10 mouse cellular contexts compared by ENCODE assay signal in genomic region chr15:100467738-100468137, GRCm38 (mm10). TPM values are rescaled to one million over a fixed set of nuclear protein-coding genes. Genes with fewer than 3 reads are reported as not detected.
A peak's percentile ranks its signal among the peaks of the same experiment; 100 is the strongest.
DNase-seq lines count a peak whose midpoint lies in the region; ATAC-seq and TF ChIP-seq lines count a peak whose summit lies in the region.
"Had no signal": no experiment of that assay in that cellular context is flagged by ENCODE, and none has a peak within 500 bp of the region (broad histone marks: within the 10 kb centered on the region; RNA-seq: fewer than 3 reads in every experiment).

No protein-coding gene starts in this region.

- WGBS in heart, postnatal 0 days = 36% methylated on average over 8 of the region's 8 CpGs
- WGBS in heart, adult 2 months = 38% methylated on average over 8 of the region's 8 CpGs
- WGBS in hindbrain, embryonic 15.5 days = 40% methylated on average over 8 of the region's 8 CpGs
- WGBS in midbrain, embryonic 12.5 days = 38% methylated on average over 8 of the region's 8 CpGs

- H3K27ac ChIP-seq in heart, postnatal 0 days (ENCODE audit: low read depth) = no peak overlapping the region
- H3K27ac ChIP-seq in heart, adult 2 months = no peak overlapping the region
- peak overlapping the region; percentile 52; the same call in 1 of the 2 replicates for H3K27ac ChIP-seq in brown adipose tissue, adult 24 weeks (replicated peaks; ENCODE audit: low read depth, low read length)
- H3K27ac ChIP-seq in hindbrain, embryonic 15.5 days (replicated peaks) = no peak overlapping the region
- no peak overlapping the region for H3K27ac ChIP-seq in midbrain, embryonic 12.5 days (replicated peaks)

- no peaks in the 10 kb centered on the region for H3K79me2 ChIP-seq in heart, adult 2 months (replicated peaks; ENCODE audit: control insufficient read depth, insufficient read depth, low read length)

- H3K4me1 ChIP-seq in heart, postnatal 0 days (ENCODE audit: control insufficient read depth, insufficient read depth) = peaks cover 14% of the 10 kb centered on the region
- peaks cover 4% of the 10 kb centered on the region for H3K4me1 ChIP-seq in heart, adult 2 months (ENCODE audit: control insufficient read depth, insufficient read depth, low read length)
- H3K4me1 ChIP-seq in brown adipose tissue, adult 24 weeks (ENCODE audit: control insufficient read depth, insufficient read depth, insufficient read length, low read length) = no peaks in the 10 kb centered on the region
- peaks cover 28% of the 10 kb centered on the region for H3K4me1 ChIP-seq in hindbrain, embryonic 15.5 days (replicated peaks)
- H3K4me1 ChIP-seq in midbrain, embryonic 12.5 days = peaks cover 21% of the 10 kb centered on the region

- H3K27me3 ChIP-seq in heart, postnatal 0 days (ENCODE audit: control insufficient read depth, insufficient read depth, low read length) = no peaks in the 10 kb centered on the region
- H3K27me3 ChIP-seq in heart, adult 2 months (ENCODE audit: control insufficient read depth, insufficient read depth, low read length) = no peaks in the 10 kb centered on the region
- H3K27me3 ChIP-seq in hindbrain, embryonic 15.5 days = no peaks in the 10 kb centered on the region
- H3K27me3 ChIP-seq in midbrain, embryonic 12.5 days = no peaks in the 10 kb centered on the region; the same call in 1 of the 2 replicates

- no peak for DNase-seq in heart, postnatal 0 days (ENCODE audit: low spot score)
- DNase-seq in heart, adult 2 months = no peak
- no peak for DNase-seq in left cerebral cortex, postnatal 10 days (ENCODE audit: extremely low spot score in 1 of 2, low spot score in 2 of 2)
- DNase-seq in cerebellum, postnatal 25 days = no peak
- no peak for DNase-seq in left cerebral cortex, adult 8-10 months (ENCODE audit: low spot score in 2 of 2)

- peak overlapping the region; percentile 91 for H3K4me2 ChIP-seq in heart, postnatal 0 days (ENCODE audit: low read depth, low read length)
- peak overlapping the region; percentile 74 for H3K4me2 ChIP-seq in hindbrain, embryonic 15.5 days
- peak overlapping the region; percentile 86 for H3K4me2 ChIP-seq in midbrain, embryonic 12.5 days (replicated peaks)

- no peak overlapping the region for H3K9ac ChIP-seq in heart, postnatal 0 days (replicated peaks; ENCODE audit: low read depth, low read length)
- H3K9ac ChIP-seq in heart, adult 2 months (ENCODE audit: low read depth, low read length) = no peak overlapping the region
- peak overlapping the region; percentile 31; the same call in 1 of the 2 replicates for H3K9ac ChIP-seq in hindbrain, embryonic 15.5 days
- H3K9ac ChIP-seq in midbrain, embryonic 12.5 days (replicated peaks) = peak overlapping the region; percentile 90; the same call in 1 of the 2 replicates

- no peak for TF ChIP-seq POLR2A in heart, adult 2 months (IDR thresholded peaks at IDR 0.05; ENCODE audit: insufficient read depth, low read depth, low read length)

- ATAC-seq in heart, postnatal 0 days (ENCODE audit: insufficient read depth, low read depth) = no peak
- ATAC-seq in hindbrain, embryonic 15.5 days (ENCODE audit: low FRiP score, low read depth) = no peak
- no peak for ATAC-seq in midbrain, embryonic 12.5 days (ENCODE audit: low FRiP score, low read depth)

- no peak for TF ChIP-seq CTCF in heart, postnatal 0 days (IDR thresholded peaks at IDR 0.05; ENCODE audit: low read depth)
- TF ChIP-seq CTCF in heart, adult 2 months (IDR thresholded peaks at IDR 0.05) = no peak

- peaks cover 23% of the 10 kb centered on the region for H3K36me3 ChIP-seq in heart, postnatal 0 days (replicated peaks; ENCODE audit: control insufficient read depth, insufficient read depth, low read length)
- H3K36me3 ChIP-seq in heart, adult 2 months (ENCODE audit: control insufficient read depth, insufficient read depth, low read length) = no peaks in the 10 kb centered on the region
- H3K36me3 ChIP-seq in hindbrain, embryonic 15.5 days = 0 out of 2 replicates have a peak, but pooled peaks cover 4% of the 10 kb centered on the region
- peaks cover 20% of the 10 kb centered on the region for H3K36me3 ChIP-seq in midbrain, embryonic 12.5 days

- no peak overlapping the region for H3K4me3 ChIP-seq in heart, postnatal 0 days (ENCODE audit: low read depth, low read length)
- no peak overlapping the region for H3K4me3 ChIP-seq in heart, adult 2 months
- peak overlapping the region; percentile 87 for H3K4me3 ChIP-seq in brown adipose tissue, adult 24 weeks (ENCODE audit: insufficient read depth, low read depth, low read length)
- H3K4me3 ChIP-seq in hindbrain, embryonic 15.5 days = peak overlapping the region; percentile 66
- H3K4me3 ChIP-seq in midbrain, embryonic 12.5 days = peak overlapping the region; percentile 88

- no peak for TF ChIP-seq EP300 in heart, postnatal 0 days (IDR thresholded peaks at IDR 0.05; ENCODE audit: low read depth)
- no peak for TF ChIP-seq EP300 in heart, adult 2 months (IDR thresholded peaks at IDR 0.05; ENCODE audit: insufficient read depth, low read depth, low read length)

- no peaks in the 10 kb centered on the region for H3K9me3 ChIP-seq in heart, postnatal 0 days (replicated peaks; ENCODE audit: control insufficient read depth, low read length)
- H3K9me3 ChIP-seq in hindbrain, embryonic 15.5 days = no peaks in the 10 kb centered on the region
- H3K9me3 ChIP-seq in midbrain, embryonic 12.5 days = no peaks in the 10 kb centered on the region

- intact Hi-C loops in heart, adult 2 months (cut with DNase I) = loop anchor here (2.0 to 10.0 kb wide), 3 partner anchors 27 to 215 kb away; partner anchors contain the start of genes Csrnp2 and Dazap2
- intact Hi-C loops in left cerebral cortex, postnatal 10 days (cut with DNase I) = loop anchor here (5.0 to 10.0 kb wide), 2 partner anchors 203 to 215 kb away; no protein-coding TSS in a partner anchor

RNA-seq across cellular contexts. Expression of gene Letmd1, which starts 1.1 kb away (rescaled TPM):
- 18.5 and 25.5 TPM in 2 replicates for total RNA-seq in heart, postnatal 0 days (2014; rRNA removed; ENCODE audit: low replicate concordance)
- 7.5 and 7.6 TPM in 2 replicates for polyA plus RNA-seq in heart, postnatal 0 days (2015; fragmentation: Nextera tagmentation; extraction: Ambion mirVana)
- 10 to 100 TPM; 13.0 to 13.1 TPM for total RNA-seq in heart, adult 2 months (2021)
- polyA plus RNA-seq in heart, adult 2 months (2012; rRNA removed) = 31.2 and 32.3 TPM in 2 replicates
- 589 and 634 TPM in 2 replicates for polyA plus RNA-seq in brown adipose tissue, adult 24 weeks (2012; ENCODE audit: insufficient read depth, insufficient read length, missing spikeins)
- polyA plus RNA-seq in hindbrain, embryonic 15.5 days (2015; fragmentation: Nextera tagmentation; extraction: Ambion mirVana) = 55.5 and 56.7 TPM in 2 replicates
- 42.2 and 46.2 TPM in 2 replicates for polyA plus RNA-seq in midbrain, embryonic 12.5 days (2016; fragmentation: Nextera tagmentation; extraction: Ambion mirVana)
- 10 to 100 TPM; 77.9 to 78.2 TPM for total RNA-seq in left cerebral cortex, postnatal 10 days (2021)
- 10 to 100 TPM; 55.3 to 64.5 (median 57.5) TPM for total RNA-seq in left cerebral cortex, adult 8-10 months (2022)

RNA-seq across cellular contexts. Expression of gene Csrnp2, which starts 27.6 kb away (rescaled TPM):
- total RNA-seq in heart, postnatal 0 days (2014; rRNA removed; ENCODE audit: low replicate concordance) = 5.1 and 6.0 TPM in 2 replicates
- 4.6 and 5.0 TPM in 2 replicates for polyA plus RNA-seq in heart, postnatal 0 days (2015; fragmentation: Nextera tagmentation; extraction: Ambion mirVana)
- 1 to 10 TPM; 2.1 to 2.7 TPM for total RNA-seq in heart, adult 2 months (2021)
- polyA plus RNA-seq in heart, adult 2 months (2012; rRNA removed) = 1.7 and 3.0 TPM in 2 replicates
- 1.5 and 1.7 TPM in 2 replicates for polyA plus RNA-seq in brown adipose tissue, adult 24 weeks (2012; ENCODE audit: insufficient read depth, insufficient read length, missing spikeins)
- 43.5 and 46.5 TPM in 2 replicates for polyA plus RNA-seq in hindbrain, embryonic 15.5 days (2015; fragmentation: Nextera tagmentation; extraction: Ambion mirVana)
- polyA plus RNA-seq in midbrain, embryonic 12.5 days (2016; fragmentation: Nextera tagmentation; extraction: Ambion mirVana) = 37.1 and 41.9 TPM in 2 replicates
- total RNA-seq in left cerebral cortex, postnatal 10 days (2021) = 10 to 100 TPM; 41.7 to 43.7 TPM
- 10 to 100 TPM; 29.1 to 31.5 (median 31.2) TPM for total RNA-seq in left cerebral cortex, adult 8-10 months (2022)

RNA-seq across cellular contexts. Expression of gene Slc11a2, which starts 42.9 kb away (rescaled TPM):
- total RNA-seq in heart, postnatal 0 days (2014; rRNA removed; ENCODE audit: low replicate concordance) = 18.0 and 66.7 TPM in 2 replicates
- polyA plus RNA-seq in heart, postnatal 0 days (2015; fragmentation: Nextera tagmentation; extraction: Ambion mirVana) = 12.0 and 13.9 TPM in 2 replicates
- 10 to 100 TPM; 38.9 to 43.7 TPM for total RNA-seq in heart, adult 2 months (2021)
- polyA plus RNA-seq in heart, adult 2 months (2012; rRNA removed) = 24.4 and 45.6 TPM in 2 replicates
- polyA plus RNA-seq in brown adipose tissue, adult 24 weeks (2012; ENCODE audit: insufficient read depth, insufficient read length, missing spikeins) = 14.2 and 24.7 TPM in 2 replicates
- polyA plus RNA-seq in hindbrain, embryonic 15.5 days (2015; fragmentation: Nextera tagmentation; extraction: Ambion mirVana) = 19.9 and 27.6 TPM in 2 replicates
- polyA plus RNA-seq in midbrain, embryonic 12.5 days (2016; fragmentation: Nextera tagmentation; extraction: Ambion mirVana) = 22.6 and 22.8 TPM in 2 replicates
- total RNA-seq in left cerebral cortex, postnatal 10 days (2021) = 10 to 100 TPM; 53.5 to 55.6 TPM
- total RNA-seq in left cerebral cortex, adult 8-10 months (2022) = 10 to 100 TPM; 47.1 to 69.7 (median 54.5) TPM

RNA-seq across cellular contexts. Expression of gene Gm5475, which starts 45.8 kb away (rescaled TPM):
- total RNA-seq in heart, postnatal 0 days (2014; rRNA removed; ENCODE audit: low replicate concordance) = not detected in 2 replicates
- polyA plus RNA-seq in heart, postnatal 0 days (2015; fragmentation: Nextera tagmentation; extraction: Ambion mirVana) = 0.04 TPM in 1 of 2 replicates, not detected in the other
- not detected for total RNA-seq in heart, adult 2 months (2021)
- polyA plus RNA-seq in heart, adult 2 months (2012; rRNA removed) = not detected in 2 replicates
- polyA plus RNA-seq in brown adipose tissue, adult 24 weeks (2012; ENCODE audit: insufficient read depth, insufficient read length, missing spikeins) = not detected in 2 replicates
- polyA plus RNA-seq in hindbrain, embryonic 15.5 days (2015; fragmentation: Nextera tagmentation; extraction: Ambion mirVana) = 0.18 and 0.19 TPM in 2 replicates
- polyA plus RNA-seq in midbrain, embryonic 12.5 days (2016; fragmentation: Nextera tagmentation; extraction: Ambion mirVana) = 0.11 and 0.14 TPM in 2 replicates
- total RNA-seq in left cerebral cortex, postnatal 10 days (2021) = under 1 TPM in 1 of 2 experiments, not detected in 1; 0.18 TPM
- total RNA-seq in left cerebral cortex, adult 8-10 months (2022) = under 1 TPM in 1 of 4 experiments, not detected in 3; 0.15 TPM
- total RNA-seq: ES-E14; granulocyte monocyte progenitor cell, adult 5-6 weeks had no signal

Comparison
In these comparisons a context has a peak if more than half of its experiments do, and no peak if none do; other contexts are left out.
1. H3K4me3 ChIP-seq: peak in brown adipose tissue, adult 24 weeks (single experiment), hindbrain, embryonic 15.5 days (single experiment) and midbrain, embryonic 12.5 days (single experiment); none in heart, postnatal 0 days (single experiment) and heart, adult 2 months (single experiment).
2. H3K9ac ChIP-seq: peak in hindbrain, embryonic 15.5 days (single experiment) and midbrain, embryonic 12.5 days (single experiment); none in heart, postnatal 0 days (single experiment) and heart, adult 2 months (single experiment).
3. RNA of gene Letmd1, which starts 1.1 kb away (polyA plus RNA-seq): 589 to 634 TPM in brown adipose tissue, adult 24 weeks; 55.5 to 56.7 TPM in hindbrain, embryonic 15.5 days, 42.2 to 46.2 TPM in midbrain, embryonic 12.5 days, 31.2 to 32.3 TPM in heart, adult 2 months and 7.5 to 7.6 TPM in heart, postnatal 0 days; every median in the first group is over 10 times any median in the second.
4. Peak in every context shown above with its lines, with median percentiles within 50 percentile points of each other: H3K4me2 ChIP-seq.